Mouse (Mus musculus): ENCODE measurements at regions not wholly inside any gene's neighbourhood (a gene's known extent, or its start where the extent isn't known, plus 50 kb on each side); places are given as distances from the start of the nearest gene placed in this dataset.

DNA sequence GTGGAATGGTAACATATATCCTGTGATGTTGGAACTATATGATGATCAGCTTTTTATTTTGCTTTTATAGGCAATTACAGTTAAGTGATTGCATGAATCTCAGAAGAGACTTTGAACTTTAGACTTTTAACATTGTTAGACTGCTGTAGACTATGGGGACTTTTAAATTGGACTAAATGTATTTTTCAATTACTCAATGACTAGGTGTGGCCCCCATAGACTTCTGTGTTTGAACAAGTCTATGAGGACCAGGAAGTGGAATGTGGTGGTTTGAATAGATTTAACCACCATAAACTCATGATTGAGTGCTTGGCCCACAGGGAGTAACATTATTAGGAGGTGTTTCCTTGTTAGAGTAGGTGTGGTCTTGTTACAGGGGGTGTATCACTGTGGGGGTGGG is 93.9 kb upstream of the Rps6ka3 start:
- TF ChIP-seq CTCF (IDR thresholded peaks at IDR 0.05) (no peak), EP300 (IDR thresholded peaks at IDR 0.05) (no peak)

Measured in lung, postnatal 0 days (tissue).